Mouse (Mus musculus) heart, postnatal 36 days (tissue): Measurements from ENCODE around the gene Cox4i2. TPM values are rescaled to one million over a fixed set of nuclear protein-coding genes. Genes with fewer than 3 reads are reported as not detected.

Experiments
- microRNA-seq, 2 experiments: library from miRNA; unstranded; fragments of <30 nt; microRNA quantifications; one replicate each; pipeline ENCODE4 v1.2.0; 2021; ENCODE audit warnings: borderline number of aligned reads in 2 of 2
- total RNA-seq, 2 experiments: library from RNA; stranded (reverse); gene quantifications; 2 replicates each; pipeline ENCODE4 v1.2.3; 2021

Cox4i2 gene
- total RNA-seq, 2 experiments from 2014 or later = 13.1 to 16.0 TPM

Small RNAs within 50 kb of the gene (microRNA-seq; reads per million reads assigned to microRNA genes)
- gene Gm23802 = 0 reads per million in 2 experiments

Other genes starting within 250 kb of the Cox4i2 start
- gene Defb26, start 242.5 kb upstream of the Cox4i2 start, total RNA-seq = not detected
- gene Defb28, start 235.9 kb upstream of the Cox4i2 start, total RNA-seq = not detected
- gene Defb29, start 214.1 kb upstream of the Cox4i2 start, total RNA-seq = not detected
- gene Gm17416, start 184.8 kb upstream of the Cox4i2 start, total RNA-seq = not detected
- not detected for gene Defb21, start 181.4 kb upstream of the Cox4i2 start, total RNA-seq
- not detected for gene Defb19, start 173.9 kb upstream of the Cox4i2 start, total RNA-seq
- gene Defb45, start 154.8 kb upstream of the Cox4i2 start, total RNA-seq = not detected
- gene Defb36, start 149.8 kb upstream of the Cox4i2 start, total RNA-seq = not detected
- not detected for gene Defb25, start 131.1 kb upstream of the Cox4i2 start, total RNA-seq
- gene Rem1, start 127.2 kb upstream of the Cox4i2 start, total RNA-seq = 1 to 10 TPM; 6.5 to 7.8 TPM
- gene H13, start 84.7 kb upstream of the Cox4i2 start, total RNA-seq = 10 to 100 TPM; 33.1 to 41.2 TPM
- 10 to 100 TPM; 16.2 to 16.5 TPM for gene Mcts2, start 67.1 kb upstream of the Cox4i2 start, total RNA-seq
- 10 to 100 TPM; 50.9 to 53.7 TPM for gene Id1, start 17.9 kb upstream of the Cox4i2 start, total RNA-seq
- 10 to 100 TPM; 52.5 to 73.5 TPM for gene Bcl2l1, start 77.6 kb downstream of the Cox4i2 start, total RNA-seq
- gene Tpx2, start 93.8 kb downstream of the Cox4i2 start, total RNA-seq = 1 to 10 TPM in 1 of 2 experiments, under 1 TPM in 1; 0.89 to 1.6 TPM
- under 1 TPM in 1 of 2 experiments, not detected in 1; 0.22 TPM for gene Mylk2, start 157.2 kb downstream of the Cox4i2 start, total RNA-seq
- 1 to 10 TPM; 2.8 to 3.6 TPM for gene Foxs1, start 179.0 kb downstream of the Cox4i2 start, total RNA-seq
- gene Dusp15, start 197.5 kb downstream of the Cox4i2 start, total RNA-seq = not detected
- gene Ttll9, start 208.3 kb downstream of the Cox4i2 start, total RNA-seq = not detected